Mouse (Mus musculus): ENCODE data around the gene Upf2. TPM values are rescaled to one million over a fixed set of nuclear protein-coding genes. Genes with fewer than 3 reads are reported as not detected.

Gene Upf2
- polyA plus RNA-seq, 1 experiment from 2014 or later, result 9.0 TPM

DNA sequence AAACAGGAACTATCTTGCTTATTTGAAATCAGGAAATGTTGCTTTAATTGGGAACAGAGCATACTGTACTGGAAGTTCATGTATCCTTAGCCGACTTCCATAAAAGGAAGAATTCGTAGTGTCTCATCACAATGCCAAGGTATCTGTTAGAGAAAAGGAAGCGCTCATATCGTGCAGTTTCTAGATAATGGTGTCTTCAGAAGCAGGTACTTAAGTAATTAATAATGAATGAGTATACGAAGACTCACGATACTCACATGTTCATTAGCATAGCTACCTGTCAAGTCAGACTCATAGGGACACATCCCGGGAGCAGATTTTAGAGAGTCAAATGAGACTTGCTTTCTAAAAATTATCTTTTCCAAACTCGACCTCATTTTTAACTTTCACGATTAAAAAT lies 148.2 kb downstream of the Upf2 start:
- ATAC-seq (ENCODE audit: borderline replicate concordance, extremely low read depth, low FRiP score, low TSS enrichment), result no peak
- no peaks in the 10 kb centered on the region for H3K9me3 ChIP-seq
- 53% methylated on average over 9 of the region's 9 CpGs for WGBS
- H3K36me3 ChIP-seq, result no peaks in the 10 kb centered on the region; the same call in 1 of the 2 replicates
- peak overlapping the region; percentile 58 for H3K27ac ChIP-seq
- H3K27me3 ChIP-seq, result peaks cover 17% of the 10 kb centered on the region; the same call in 1 of the 2 replicates
- H3K9ac ChIP-seq, result no peak overlapping the region
- H3K4me1 ChIP-seq, result peaks cover 22% of the 10 kb centered on the region
- H3K4me3 ChIP-seq, result no peak overlapping the region
- H3K4me2 ChIP-seq, result peak overlapping the region; percentile 11; the same call in 1 of the 2 replicates

DNA sequence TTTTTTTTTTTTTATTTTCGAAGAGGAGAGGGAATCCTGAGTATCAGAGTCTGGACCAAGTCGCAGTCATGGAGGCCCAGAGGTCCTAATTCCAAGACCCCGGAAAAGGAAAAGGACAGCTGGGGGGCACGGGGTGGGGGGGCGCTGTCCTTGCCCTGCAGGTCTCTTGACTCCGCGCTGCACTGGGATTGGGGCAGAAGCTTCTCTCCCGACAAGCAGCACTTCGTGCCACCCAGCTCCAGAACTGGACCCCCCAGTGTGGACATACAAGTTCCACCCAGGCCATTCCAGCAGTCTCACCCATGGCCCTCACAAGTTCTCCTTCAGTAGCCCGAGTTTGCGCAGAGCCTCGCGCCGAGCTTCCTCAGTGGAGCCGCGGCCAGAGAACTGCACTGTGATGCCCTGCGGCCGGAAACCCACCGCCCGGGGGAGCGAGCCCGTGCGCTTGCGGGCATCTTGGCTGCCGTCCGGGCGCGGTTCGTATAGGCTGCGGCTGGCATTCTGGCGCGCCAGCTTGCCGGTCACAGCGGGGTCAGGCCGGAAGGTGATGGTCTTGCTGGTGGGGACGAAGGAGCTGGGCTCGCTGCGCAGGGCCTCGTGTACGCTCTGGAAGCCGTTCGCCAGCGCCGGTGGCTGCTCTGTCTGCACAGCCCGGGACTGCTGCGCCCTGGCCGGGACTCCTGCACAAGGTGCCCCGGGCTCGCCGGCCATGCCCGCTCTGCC lies 148.9 kb downstream of the Upf2 start:
- Histone ChIP-seq H3K4me3 (peak overlapping the region; percentile 39), H3K27ac (no peak overlapping the region), H3K9ac (peak overlapping the region; percentile 5; the same call in 1 of the 2 replicates), H3K9me3 (no peaks in the 10 kb centered on the region), H3K4me1 (peaks cover 22% of the 10 kb centered on the region), H3K27me3 (peaks cover 17% of the 10 kb centered on the region; the same call in 1 of the 2 replicates), H3K36me3 (no peaks in the 10 kb centered on the region; the same call in 1 of the 2 replicates), H3K4me2 (peak overlapping the region; percentile 87)
- WGBS, result 7% methylated on average over 48 of the region's 51 CpGs
- ATAC-seq (ENCODE audit: borderline replicate concordance, extremely low read depth, low FRiP score, low TSS enrichment), result peak; percentile 65; the same call in 1 of the 2 replicates

DNA sequence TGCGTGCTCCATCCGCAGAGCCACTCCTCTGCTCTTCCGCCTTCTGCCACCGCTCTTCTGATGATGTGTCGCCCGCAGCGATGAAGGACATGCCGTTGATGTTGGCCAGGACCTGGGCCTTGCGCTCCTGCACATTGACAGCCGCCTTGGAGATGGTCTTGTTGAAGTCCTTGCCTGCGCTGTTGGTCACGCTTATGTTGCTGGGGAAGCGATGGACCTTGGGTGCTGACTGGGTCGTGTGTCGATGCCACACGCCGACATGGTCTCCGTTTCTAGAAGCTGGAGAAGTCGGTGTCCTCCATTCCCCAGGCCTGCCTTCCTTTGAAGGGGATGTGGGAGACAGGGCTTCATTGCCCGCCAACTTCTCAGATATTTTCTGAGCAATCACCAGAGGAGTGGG lies 149.5 kb downstream of the Upf2 start:
- Histone ChIP-seq H3K27ac (no peak overlapping the region), H3K36me3 (no peaks in the 10 kb centered on the region; the same call in 1 of the 2 replicates), H3K4me3 (peak overlapping the region; percentile 39), H3K4me1 (peaks cover 22% of the 10 kb centered on the region), H3K9me3 (no peaks in the 10 kb centered on the region), H3K27me3 (peaks cover 17% of the 10 kb centered on the region; the same call in 1 of the 2 replicates), H3K9ac (peak overlapping the region; percentile 5; the same call in 1 of the 2 replicates), H3K4me2 (peak overlapping the region; percentile 87)
- ATAC-seq (ENCODE audit: borderline replicate concordance, extremely low read depth, low FRiP score, low TSS enrichment), result no peak
- WGBS, result 36% methylated on average over 20 of the region's 20 CpGs

DNA sequence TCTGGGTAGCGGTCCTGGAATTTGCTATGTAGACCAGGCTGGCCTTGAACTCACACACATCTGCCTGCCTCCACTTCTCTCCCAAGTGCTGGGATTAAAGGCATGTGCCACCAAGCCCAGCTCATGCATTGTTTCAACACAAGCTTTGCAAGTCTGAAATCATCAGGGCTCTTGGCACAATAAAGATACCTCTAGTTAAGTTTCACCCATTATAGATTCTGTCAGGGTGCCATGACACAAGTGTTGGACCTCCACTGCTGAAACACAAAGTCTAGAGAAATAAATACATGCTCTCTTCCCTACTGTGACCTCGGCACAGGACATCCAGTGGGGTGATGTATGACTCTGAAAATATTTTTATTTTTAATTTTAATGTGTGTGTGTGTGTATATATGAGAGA lies 154.2 kb downstream of the Upf2 start:
- Histone ChIP-seq H3K27ac (no peak overlapping the region), H3K9me3 (no peaks in the 10 kb centered on the region), H3K36me3 (no peaks in the 10 kb centered on the region; the same call in 1 of the 2 replicates), H3K27me3 (peaks cover 17% of the 10 kb centered on the region; the same call in 1 of the 2 replicates), H3K4me2 (no peak overlapping the region), H3K4me1 (peaks cover 4% of the 10 kb centered on the region; the same call in 1 of the 2 replicates), H3K9ac (no peak overlapping the region), H3K4me3 (no peak overlapping the region)
- no peak for ATAC-seq (ENCODE audit: borderline replicate concordance, extremely low read depth, low FRiP score, low TSS enrichment)
- 89% methylated on average over 2 of the region's 2 CpGs for WGBS

Other genes with a start within 250 kb of the Upf2 start
- 1.6 and 2.5 TPM in 2 replicates for gene Camk1d, start 237.0 kb upstream of the Upf2 start, polyA plus RNA-seq (2015; fragmentation: Nextera tagmentation; extraction: Ambion mirVana)
- 77.2 and 83.9 TPM in 2 replicates for gene Nudt5, start 106.5 kb upstream of the Upf2 start, polyA plus RNA-seq (2015; fragmentation: Nextera tagmentation; extraction: Ambion mirVana)
- gene Cdc123, start 106.3 kb upstream of the Upf2 start, polyA plus RNA-seq (2015; fragmentation: Nextera tagmentation; extraction: Ambion mirVana), result 300 and 302 TPM in 2 replicates
- gene Gm13199, start 88.5 kb upstream of the Upf2 start, polyA plus RNA-seq (2015; fragmentation: Nextera tagmentation; extraction: Ambion mirVana), result 0.91 and 1.2 TPM in 2 replicates
- 60.6 and 62.7 TPM in 2 replicates for gene Sec61a2, start 56.0 kb upstream of the Upf2 start, polyA plus RNA-seq (2015; fragmentation: Nextera tagmentation; extraction: Ambion mirVana)
- 3.0 and 3.2 TPM in 2 replicates for gene Dhtkd1, start 8.7 kb upstream of the Upf2 start, polyA plus RNA-seq (2015; fragmentation: Nextera tagmentation; extraction: Ambion mirVana)
- gene Proser2, start 178.7 kb downstream of the Upf2 start, polyA plus RNA-seq (2015; fragmentation: Nextera tagmentation; extraction: Ambion mirVana), result 7.2 and 7.7 TPM in 2 replicates

All from lung, embryonic 15.5 days (tissue).